Mouse (Mus musculus) liver, adult 2 months (tissue): Measurements from ENCODE around the gene Klk15.

Experiments used
- CTCF ChIP-seq: fragments of 200-500 bp; IDR thresholded peaks from 2 replicates; pipeline ENCODE4 v1.5.1; 2011; ENCODE audit warnings: low read depth, low read length, control low read depth
- POLR2A ChIP-seq: fragments of 200-500 bp; IDR thresholded peaks from 2 replicates; pipeline ENCODE4 v1.6.1; 2011; ENCODE audit warnings: low read length, control low read depth; ENCODE audit not compliant: insufficient read depth; ENCODE audit errors: extremely low read depth

DNA sequence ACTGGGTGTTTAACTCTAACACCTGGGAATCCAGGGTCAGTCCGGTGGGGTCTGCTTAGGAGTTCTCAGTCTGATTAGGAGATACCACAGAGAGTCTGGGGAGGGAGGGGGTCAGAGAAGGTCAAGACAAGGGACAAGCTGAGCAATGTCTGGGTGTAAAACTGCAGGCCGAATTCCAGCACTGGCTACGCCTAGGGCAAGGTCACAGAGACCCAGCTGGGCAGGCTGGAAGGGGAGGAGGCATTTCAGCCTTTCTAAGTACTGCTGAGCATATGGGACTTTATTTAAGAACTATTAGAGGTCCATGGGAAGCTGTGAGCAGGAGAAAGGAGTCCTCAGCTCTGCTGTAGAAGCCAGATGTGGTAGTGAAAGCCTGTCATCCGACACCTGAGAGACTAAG lies 1.2 kb upstream of the Klk15 start:
- TF ChIP-seq CTCF (no peak), POLR2A (no peak)
